Mouse (Mus musculus): ENCODE data around the gene Asb12. TPM values are rescaled to one million over a fixed set of nuclear protein-coding genes. Genes with fewer than 3 reads are reported as not detected.

Asb12 gene
- polyA plus RNA-seq, 1 experiment from 2014 or later, result not detected

DNA sequence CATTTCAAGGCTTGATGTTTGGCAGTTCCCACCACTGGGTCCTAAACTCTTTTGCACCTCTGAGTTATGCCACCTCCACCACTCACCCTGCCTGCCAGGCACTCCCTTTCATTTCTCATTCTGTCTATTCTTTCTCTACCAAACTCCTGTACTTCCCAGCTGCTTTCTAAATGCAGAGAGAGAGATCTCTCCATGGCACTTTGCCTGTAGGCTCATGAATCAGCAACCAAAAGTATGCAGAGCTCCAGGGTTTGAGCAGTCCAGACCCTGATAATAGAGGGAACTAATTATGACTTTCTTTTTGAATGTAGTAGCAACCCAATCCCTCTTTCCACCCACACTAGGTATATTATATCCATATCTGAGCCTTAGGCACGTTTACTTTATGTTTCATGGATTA, 115.5 kb downstream of the Asb12 start:
- Histone ChIP-seq H3K27me3 (no peaks in the 10 kb centered on the region), H3K36me3 (no peaks in the 10 kb centered on the region), H3K4me2 (peak overlapping the region; percentile 66; the same call in 1 of the 2 replicates), H3K9ac (no peak overlapping the region), H3K4me1 (replicated peaks) (peaks cover 19% of the 10 kb centered on the region; the same call in 1 of the 2 replicates), H3K4me3 (no peak overlapping the region), H3K27ac (replicated peaks) (no peak overlapping the region), H3K9me3 (no peaks in the 10 kb centered on the region)
- no peak for ATAC-seq (ENCODE audit: low FRiP score, low read depth)
- 71% methylated on average over 1 of the region's 1 CpGs for WGBS

DNA sequence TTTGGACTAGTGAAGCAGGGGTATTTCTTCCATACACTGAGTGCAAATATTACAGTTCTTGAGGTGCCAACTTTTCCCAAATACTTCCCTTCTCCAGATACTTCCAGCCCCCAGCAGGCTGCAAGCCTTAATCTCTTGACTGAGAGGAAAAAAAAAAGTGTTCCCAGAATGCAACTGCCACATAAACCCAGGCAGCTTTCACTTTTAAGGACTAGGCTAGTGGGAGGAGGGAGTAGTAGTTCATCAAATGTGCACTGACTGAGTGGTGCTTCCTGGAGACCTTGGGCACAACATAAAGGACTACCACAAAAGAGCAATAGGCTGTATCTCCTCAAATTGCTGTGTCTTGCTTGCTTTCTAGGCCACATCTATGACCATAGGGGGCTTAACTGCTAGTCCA, 116.5 kb downstream of the Asb12 start:
- Histone ChIP-seq H3K4me1 (replicated peaks) (peaks cover 19% of the 10 kb centered on the region; the same call in 1 of the 2 replicates), H3K9me3 (no peaks in the 10 kb centered on the region), H3K27ac (replicated peaks) (no peak overlapping the region), H3K27me3 (no peaks in the 10 kb centered on the region), H3K4me2 (no peak overlapping the region), H3K9ac (no peak overlapping the region), H3K36me3 (no peaks in the 10 kb centered on the region), H3K4me3 (no peak overlapping the region)
- no peak for ATAC-seq (ENCODE audit: low FRiP score, low read depth)

DNA sequence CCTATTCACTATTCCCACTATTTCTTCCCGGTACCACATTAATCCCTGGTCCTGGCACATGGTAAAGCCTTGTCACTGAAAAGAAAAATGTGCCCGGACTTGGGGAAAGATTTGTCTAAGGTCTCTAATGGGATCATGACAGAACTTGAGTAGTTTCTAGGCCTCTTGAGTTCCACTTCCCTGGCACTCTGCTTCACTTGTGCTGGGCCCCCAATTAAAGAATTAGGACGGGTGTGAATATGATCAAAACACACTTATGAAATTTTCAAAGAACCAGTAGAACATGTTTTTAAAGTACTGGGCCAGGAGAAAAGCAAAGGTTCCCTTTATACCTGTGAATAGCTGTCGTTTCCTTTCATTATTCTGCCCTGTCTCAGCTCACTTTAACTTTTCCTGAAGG, 119.3 kb downstream of the Asb12 start:
- peaks cover 19% of the 10 kb centered on the region; the same call in 1 of the 2 replicates for H3K4me1 ChIP-seq (replicated peaks)
- no peaks in the 10 kb centered on the region for H3K36me3 ChIP-seq
- ATAC-seq (ENCODE audit: low FRiP score, low read depth), result no peak
- WGBS, result 90% methylated on average over 4 of the region's 4 CpGs
- H3K4me2 ChIP-seq, result no peak overlapping the region
- H3K4me3 ChIP-seq, result no peak overlapping the region
- no peak overlapping the region for H3K27ac ChIP-seq (replicated peaks)
- no peaks in the 10 kb centered on the region for H3K27me3 ChIP-seq
- H3K9ac ChIP-seq, result no peak overlapping the region
- H3K9me3 ChIP-seq, result no peaks in the 10 kb centered on the region

DNA sequence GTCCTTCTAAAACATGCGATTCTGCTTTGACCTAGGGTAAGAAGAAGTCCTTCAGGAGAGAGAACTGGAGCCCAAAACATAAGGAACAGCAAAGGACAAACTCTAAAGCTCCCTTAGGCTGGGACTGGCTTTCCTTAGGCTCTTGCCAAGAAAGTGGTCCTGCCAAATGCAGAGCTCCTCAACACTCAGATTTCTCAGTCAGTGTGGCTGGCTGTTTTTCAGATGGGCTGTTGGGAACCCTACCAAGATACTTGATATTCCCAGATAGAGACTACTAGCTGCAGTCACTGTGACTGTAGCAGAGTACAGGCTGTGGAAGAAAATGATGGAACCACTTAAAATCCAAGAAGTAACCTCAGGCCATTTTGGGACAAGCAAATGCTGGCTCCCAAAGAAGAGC, 120.6 kb downstream of the Asb12 start:
- no peak overlapping the region for H3K4me3 ChIP-seq
- no peak overlapping the region for H3K4me2 ChIP-seq
- ATAC-seq (ENCODE audit: low FRiP score, low read depth), result no peak
- no peaks in the 10 kb centered on the region for H3K27me3 ChIP-seq
- H3K27ac ChIP-seq (replicated peaks), result no peak overlapping the region
- no peak overlapping the region for H3K9ac ChIP-seq
- WGBS, result 94% methylated on average over 1 of the region's 1 CpGs
- peaks cover 10% of the 10 kb centered on the region; the same call in 1 of the 2 replicates for H3K4me1 ChIP-seq (replicated peaks)
- no peaks in the 10 kb centered on the region for H3K36me3 ChIP-seq
- H3K9me3 ChIP-seq, result no peaks in the 10 kb centered on the region

Other genes with a start within 250 kb of the Asb12 start
- gene Amer1, start 113.1 kb downstream of the Asb12 start, polyA plus RNA-seq (2015; fragmentation: Nextera tagmentation; extraction: Ambion mirVana), result 12.3 and 12.9 TPM in 2 replicates
- not detected in 2 replicates for gene Pfn5, start 117 bp upstream of the Asb12 start, polyA plus RNA-seq (2015; fragmentation: Nextera tagmentation; extraction: Ambion mirVana)
- 60.3 and 65.4 TPM in 2 replicates for gene Zc4h2, start 100.5 kb upstream of the Asb12 start, polyA plus RNA-seq (2015; fragmentation: Nextera tagmentation; extraction: Ambion mirVana)
- 3.0 and 3.2 TPM in 2 replicates for gene Zc3h12b, start 153.7 kb upstream of the Asb12 start, polyA plus RNA-seq (2015; fragmentation: Nextera tagmentation; extraction: Ambion mirVana)